Mouse (Mus musculus): ENCODE results near the gene Gdpgp1.

Gene Gdpgp1

DNA sequence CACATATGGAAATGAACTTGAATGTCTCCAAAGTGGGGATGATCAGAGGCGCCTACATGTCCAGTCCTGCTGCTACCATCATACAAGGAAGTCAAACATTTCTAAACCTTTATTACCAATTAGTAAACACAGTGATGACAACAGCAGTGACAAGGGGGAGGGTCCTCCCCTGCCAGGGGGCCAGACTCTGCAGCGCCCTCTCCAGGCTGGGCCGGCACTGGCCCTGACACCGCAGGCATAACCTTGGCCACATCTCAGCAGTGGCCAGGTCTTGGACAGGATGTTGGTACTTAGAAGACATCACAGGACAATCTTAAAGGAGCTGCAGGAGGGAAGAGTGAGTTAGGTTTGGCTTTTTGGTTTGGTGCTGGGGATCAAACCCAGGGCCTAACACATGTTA is 5.6 kb upstream of the Gdpgp1 start:
- no peak for DNase-seq

DNA sequence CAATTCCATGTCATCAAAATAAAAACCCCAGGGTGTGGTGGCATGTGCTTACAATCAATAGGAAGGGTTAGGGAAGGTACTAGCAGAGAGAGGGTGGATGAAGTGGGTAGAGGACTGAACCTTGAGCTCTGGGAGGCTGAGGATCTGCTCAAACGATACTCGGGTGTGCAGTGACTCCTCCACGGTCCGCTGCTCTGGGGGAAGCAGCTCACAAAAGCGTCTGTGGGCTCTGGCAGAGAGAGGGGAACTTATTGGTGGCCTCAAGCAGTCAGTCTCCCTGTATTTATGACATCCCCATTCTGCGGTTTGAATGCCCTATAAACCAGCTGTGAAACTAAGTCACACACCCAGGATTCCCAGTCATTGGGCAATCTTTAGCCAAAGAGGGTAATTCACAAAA is 2.5 kb upstream of the Gdpgp1 start:
- DNase-seq: no peak

DNA sequence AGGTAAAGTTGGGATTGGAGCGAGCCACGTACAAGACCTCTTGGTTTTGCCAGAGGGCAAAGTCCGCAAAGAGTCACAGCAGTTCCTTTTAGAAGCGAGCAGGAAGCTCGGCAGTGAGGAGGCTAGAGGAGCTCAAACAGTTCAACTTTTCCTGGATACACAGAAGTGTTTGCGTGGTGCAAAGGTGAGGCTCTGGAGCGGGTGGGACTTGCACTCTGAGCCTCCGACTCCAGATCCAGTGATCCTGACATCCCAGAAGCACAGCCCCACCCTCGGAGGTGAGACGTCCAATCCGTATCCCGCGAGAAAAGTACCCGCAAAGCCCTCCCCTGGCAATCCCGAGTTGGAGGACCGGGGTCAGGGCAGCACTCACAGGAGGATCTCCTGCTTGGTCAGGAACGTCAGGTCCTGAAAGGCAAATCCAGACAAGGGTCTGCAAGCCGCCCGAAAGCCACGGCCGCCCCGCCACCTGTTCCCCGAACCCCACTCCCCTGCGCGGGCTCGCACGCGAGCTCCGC is 635 bp upstream of the Gdpgp1 start:
- DNase-seq: no peak

DNA sequence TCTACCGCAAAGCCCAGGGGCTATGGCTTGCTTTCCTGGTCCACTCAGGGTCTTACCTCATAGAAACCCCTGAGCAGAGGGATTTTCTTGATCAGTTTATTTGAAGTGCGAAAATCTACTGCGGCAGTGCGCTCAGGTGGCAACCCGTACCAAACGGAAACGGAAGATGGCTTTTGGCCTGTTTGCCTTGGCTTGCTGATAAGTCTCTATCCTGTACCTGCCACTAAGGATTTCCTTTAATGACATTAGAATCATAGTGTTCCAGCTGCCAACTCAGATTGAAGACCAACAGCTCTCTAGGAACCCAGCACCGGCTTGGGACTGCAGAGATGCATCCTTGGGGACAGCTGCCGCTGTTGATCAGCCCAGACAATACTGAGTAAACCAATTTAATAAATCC is 1.1 kb downstream of the Gdpgp1 start:
- DNase-seq: no peak

DNA sequence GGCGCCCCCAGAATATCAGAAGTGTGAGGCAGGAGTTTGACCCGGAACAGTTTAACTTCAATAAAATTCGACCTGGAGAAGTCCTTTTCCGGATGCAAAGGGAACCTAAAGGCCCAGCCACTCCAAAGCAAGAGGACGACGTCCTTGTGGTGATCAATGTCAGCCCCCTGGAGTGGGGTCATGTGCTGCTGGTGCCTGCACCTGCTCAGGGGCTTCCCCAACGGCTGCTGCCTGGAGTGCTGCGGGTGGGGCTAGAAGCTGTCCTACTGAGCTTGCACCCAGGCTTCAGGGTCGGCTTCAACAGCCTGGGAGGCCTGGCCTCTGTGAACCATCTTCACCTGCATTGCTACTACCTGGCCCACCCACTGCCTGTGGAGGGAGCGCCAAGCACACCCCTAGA is 5.9 kb downstream of the Gdpgp1 start:
- DNase-seq: no peak

DNA sequence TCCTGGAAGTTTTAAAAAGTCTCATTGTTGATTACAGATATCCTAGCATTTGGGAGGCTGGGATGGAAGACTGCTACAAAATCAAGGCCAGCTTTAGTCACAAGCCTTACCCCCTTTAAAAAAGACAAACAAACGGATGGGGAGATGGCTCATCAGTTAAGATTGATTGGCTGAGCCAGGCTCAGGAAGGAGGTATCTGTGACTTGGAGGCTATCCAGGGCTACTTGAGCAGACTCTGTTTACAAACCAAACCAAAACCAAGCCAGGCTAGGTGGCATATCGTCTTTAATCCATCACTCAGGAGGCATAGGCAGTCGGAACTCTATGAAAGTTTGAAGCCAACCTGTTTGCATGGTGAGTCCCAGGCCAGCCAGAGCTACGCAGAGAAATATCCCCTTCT is 9.0 kb downstream of the Gdpgp1 start:
- no peak for DNase-seq

DNA sequence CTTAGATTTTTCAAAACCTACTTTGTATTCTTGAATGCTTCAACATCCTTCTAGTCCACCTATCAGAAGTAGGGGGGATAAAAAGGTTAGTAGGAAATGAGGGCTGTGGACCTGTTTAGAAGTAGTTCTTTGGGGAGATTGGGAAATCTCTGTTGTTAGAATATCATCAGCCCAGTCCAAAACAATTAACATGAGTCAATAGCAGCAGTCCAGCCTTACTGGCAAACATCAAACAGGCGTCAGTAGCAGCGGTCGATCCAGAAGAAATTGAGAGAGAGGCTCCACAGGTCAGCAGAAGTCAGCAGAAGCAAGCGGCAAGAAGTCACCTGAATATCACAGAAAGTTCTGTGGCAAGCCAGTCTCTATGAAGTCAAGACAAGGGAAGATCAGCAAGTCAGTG is 12.2 kb downstream of the Gdpgp1 start:
- DNase-seq: no peak

DNA sequence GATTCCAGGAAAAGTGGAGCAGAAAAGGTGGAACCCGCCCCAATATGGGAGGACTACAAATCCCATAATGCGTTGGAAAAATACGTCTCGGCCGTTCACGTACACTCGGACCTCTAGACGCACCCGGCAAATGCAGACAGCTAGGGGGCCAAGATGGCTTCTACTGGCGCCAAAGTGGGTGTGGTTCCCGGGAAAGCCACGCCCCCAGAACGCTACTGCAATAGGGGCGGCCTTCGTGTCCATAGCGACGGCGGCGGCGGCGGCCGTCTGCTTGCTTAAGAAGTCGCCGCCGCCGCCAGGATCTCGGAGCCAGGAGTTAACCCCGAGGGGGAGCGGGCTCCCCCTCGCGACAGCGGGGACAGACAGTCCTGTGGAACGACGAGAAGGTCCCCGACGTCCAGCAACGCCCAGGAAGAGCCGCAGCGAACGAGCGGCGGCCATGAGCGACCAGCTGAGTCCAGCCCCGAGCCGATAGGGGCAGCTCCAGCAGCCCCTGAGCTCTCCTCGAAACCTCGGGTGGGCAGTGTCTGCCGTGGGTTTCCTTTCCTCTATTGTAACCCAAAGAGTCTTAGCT is 13.6 kb downstream of the Gdpgp1 start, which contains the start of gene Ttll13:
Gene Ttll13 (plus strand): TSS at position 229 of the 574 bp plus-strand sequence.
- peak; percentile 94 for DNase-seq

DNA sequence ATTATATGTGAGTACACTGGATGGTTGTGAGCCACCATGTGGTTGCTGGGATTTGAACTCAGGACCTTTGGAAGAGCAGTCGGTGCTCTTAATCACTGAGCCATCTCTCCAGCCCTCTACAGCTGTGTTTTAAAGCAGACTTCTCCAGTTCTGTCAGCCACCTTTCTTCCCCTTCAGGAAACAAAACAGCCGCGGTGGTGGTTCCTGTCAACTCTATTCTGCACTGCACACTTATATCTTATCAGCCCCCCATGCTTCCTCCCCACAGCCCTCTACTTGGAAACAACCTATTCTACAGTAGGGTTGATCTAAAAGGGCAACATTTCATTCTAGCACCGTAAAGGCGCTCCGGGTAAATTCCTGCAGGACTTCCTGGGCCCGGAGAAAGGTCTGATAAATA is 14.2 kb downstream of the Gdpgp1 start:
- no peak for DNase-seq

DNA sequence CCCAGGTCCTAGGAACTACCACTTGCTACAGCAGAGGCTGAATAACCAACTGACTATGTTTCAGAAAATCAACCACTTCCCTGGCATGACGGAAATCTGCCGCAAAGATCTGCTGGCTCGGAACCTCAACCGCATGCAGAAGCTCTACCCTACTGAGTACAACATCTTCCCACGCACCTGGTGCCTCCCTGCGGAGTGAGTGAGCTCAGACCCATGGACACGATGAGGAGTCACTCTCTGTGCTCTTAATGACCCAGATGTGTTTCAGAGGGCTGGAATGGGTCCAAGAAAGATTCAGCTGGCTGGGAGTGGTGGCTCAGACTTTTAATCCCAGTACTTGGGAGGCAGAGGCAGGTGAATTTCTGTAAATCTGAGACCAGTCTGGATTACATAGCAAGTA is 19.8 kb downstream of the Gdpgp1 start:
- no peak for DNase-seq

DNA sequence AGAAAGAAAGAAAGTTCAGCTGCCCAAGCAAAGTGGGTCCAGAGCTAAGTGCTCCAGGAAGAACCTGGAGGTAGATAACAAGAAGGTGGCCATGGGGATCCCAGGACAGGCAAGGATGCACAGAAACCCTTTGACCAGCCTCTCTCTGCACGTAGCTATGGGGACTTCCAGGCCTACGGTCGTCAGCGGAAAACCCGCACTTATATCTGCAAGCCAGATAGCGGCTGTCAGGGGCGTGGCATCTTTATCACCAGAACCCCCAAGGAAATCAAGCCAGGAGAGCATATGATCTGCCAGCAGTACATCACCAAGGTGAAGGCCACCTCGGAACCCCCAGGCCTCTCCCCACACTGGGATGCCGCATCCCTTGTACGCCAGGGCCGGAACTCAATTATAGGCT is 20.2 kb downstream of the Gdpgp1 start:
- DNase-seq: no peak

DNA sequence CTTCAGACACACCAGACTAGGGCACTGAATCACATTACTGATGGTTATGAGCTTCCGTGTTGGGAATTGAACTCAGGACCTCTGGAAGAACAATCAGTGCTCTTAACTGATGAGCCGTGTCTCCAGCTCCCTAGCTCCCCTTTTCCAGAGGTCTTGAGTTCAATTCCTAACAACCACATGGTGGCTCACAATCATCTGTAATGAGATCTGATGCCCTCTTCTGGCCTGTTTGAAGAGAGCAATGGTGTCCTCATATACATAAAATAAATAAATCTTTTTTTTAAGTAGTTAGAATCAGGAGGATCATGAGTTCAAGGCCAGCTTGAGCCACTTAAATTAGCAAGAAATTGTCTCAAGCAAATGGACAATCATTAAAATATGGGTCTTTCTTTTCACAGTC is 23.3 kb downstream of the Gdpgp1 start:
- no peak for DNase-seq

DNA sequence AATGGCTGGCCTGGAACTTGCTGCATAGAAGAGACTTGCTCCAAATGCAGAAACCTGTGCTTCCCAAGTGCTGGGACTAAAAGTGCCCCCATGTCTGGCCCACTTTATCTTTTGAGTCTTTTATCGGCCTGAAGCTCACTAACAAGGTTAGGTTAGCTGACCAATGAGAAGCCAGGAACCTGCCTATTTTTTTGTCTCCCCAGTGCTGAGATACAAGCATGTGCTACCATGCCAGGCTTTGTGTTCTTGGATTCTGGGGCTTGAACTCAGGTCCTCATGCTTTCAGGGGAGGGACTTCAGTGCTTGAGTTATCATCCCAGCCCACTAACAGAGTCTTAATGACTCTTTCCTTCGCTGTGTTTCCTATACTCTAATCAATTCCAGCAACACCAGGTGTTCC is 25.0 kb downstream of the Gdpgp1 start:
- DNase-seq: no peak

DNA sequence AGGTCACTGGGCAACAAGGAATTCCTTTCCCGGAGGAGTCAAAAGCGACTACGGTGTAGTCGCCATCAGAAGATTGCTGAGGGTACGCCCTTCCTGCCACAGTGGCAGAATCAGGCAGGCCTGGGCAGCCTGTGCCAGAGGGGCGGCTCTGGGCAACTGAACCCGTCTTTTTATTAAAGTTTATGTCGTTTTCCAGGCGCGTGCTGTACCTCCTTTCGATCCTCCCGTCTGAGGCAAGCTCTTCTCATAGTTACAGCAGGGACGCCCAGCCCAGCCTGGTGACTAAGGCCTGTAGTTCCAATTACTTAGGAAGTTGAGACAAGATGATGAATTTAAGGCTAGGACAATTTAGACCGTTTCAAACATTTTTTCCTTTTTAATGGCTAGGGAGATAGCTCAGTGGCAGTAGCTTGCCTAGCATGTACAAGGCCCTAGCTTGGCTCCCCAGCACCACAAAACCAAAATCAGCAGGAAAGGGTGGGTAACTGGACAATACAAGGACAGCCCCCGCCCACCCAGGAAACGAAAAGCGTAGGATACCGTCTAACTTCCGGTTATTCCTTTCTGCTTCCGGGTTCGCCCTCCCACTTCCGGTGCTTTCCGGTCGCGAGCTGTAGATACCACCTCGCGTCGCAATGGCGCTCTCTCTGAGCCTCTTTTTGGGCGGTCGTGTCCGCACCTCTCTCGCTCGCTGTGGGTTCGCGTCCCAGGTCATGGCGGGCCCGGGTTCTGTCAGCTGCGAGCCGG is 28.1 kb downstream of the Gdpgp1 start, which contains the start of gene Ngrn:
Gene Ngrn (plus strand): TSS at position 591 of the 747 bp plus-strand sequence.
- peak; percentile 84 for DNase-seq

DNA sequence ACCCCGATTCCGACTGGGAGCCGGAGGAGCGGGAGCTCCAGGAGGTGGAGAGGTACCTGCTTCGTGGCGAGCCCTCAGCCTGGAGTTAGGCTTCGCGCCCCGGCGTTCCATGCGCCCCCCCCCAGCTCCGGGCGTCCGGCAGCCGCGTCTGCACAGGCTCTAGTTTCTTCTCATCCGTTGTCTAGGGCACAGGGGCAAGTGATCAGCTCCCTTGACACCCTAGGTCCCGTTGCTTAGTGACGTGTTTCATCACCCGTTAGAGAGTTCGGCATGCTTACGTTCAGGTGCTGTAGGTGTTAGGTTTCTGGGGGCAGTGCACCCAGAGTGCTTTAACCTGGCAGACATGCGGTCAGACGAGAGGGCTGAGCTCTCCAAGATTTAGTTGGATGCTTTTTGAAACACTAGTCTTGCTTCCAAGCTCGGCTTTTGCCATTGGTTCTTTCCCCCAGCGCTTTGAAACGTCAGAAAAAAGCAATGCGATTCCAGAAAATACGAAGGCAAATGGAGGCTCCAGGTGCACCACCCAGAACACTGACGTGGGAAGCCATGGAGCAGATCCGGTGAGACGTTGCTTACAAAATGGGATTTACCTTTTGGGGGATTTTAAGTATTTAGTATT is 28.8 kb downstream of the Gdpgp1 start:
- peak; percentile 10 for DNase-seq

DNA sequence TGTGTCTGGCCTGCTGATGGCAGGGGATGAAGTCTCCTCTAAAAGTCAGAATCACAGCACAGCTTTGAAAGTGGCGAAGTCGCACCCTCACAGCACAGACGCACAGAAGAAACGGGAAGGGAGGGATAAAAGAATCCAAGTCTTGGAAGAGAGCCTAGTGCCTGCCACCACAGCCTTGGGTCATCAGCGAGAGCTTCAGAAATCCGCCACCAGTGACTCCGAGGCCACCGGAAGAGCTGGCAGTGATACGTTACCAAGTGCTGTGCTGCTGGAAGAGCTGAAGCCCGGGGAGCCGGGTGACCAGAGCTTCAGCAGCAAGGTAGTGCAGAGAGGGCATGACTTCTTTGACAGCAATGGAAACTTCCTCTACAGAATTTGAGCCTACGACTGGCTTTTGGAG is 31.9 kb downstream of the Gdpgp1 start:
- no peak for DNase-seq

DNA sequence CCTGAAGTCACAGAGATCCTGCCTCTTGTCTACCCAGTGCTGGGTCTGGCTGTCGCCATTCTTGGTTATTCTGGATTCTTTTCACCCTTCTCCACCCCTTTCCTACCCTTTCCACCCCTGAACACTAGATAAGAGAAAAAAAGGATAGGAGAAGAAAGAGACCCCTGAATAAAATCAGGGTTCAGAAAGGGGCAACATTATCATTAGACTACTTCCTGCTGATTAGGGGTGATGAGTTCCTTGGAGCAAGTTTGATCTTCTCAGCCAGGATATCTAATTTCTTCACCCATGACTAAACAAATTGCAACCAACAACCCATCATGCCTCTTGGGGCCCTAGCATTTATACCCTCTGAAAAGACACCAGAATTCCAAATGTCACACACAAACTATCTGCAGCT is 35.1 kb downstream of the Gdpgp1 start:
- no peak for DNase-seq

DNA sequence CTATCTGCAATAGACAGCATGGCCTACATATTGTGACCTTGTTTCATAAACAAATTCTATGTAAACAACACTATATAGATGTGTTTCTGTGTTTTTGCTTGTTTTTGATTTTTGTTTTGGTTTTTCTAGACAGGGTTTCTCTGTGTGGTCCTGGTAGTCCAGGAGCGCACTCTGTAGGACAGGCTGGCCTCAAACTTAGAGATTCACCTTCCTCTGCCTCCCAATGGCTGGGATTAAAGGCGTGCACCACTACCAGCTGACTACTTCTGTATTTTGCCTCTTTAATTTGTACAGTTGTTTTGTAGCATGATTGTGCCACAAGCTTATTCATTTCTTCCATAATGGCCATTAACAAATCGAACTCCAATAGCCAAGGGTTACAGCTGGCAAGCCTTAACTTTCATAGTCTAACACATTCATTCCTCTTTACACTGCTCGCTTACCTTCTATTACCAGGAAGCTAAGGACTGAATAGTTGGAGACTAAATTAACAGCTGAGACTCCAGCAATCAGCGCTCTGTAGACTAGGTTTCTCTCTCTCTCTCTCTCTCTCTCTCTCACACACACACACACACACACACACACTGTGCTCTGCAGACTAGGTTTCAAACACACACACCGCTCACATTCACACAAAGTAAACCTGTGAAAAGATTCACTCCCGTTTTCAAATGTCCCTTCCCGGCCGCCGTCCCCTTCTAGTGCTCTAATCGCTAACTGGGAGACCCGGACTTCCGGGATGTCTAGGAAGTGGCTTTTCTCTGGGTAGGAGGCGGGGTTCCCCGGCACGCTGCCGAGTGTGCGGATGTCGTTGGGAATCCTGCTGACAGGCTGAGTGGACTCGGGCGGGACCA is 36.5 kb downstream of the Gdpgp1 start, which contains the start of gene Vps33b:
Gene Vps33b (plus strand): TSS at position 753 of the 854 bp plus-strand sequence.
- DNase-seq: peak; percentile 92

DNA sequence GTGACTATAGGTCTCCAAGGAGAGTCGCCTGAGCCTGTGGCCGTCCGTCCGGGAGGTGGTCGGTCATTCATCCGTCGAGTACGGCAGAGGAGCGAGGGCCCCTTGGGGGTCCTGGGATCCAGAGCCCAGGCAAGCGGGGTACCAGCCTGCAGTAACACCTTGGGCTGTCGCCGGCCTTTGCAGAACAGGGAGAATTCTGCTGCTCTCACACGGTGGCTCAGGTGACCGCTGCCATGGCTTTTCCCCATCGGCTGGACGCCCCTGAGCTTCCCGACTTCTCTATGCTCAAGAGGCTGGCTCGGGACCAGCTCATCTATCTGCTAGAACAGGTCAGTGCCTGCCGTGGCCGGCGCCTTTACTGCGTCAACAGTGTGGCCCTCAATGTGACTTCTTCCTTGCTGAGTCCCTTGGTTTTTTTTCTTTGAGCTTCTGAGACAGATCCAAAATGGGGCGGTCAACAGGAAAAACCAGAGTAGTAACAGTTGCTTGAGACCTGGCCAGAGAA is 37.1 kb downstream of the Gdpgp1 start:
- DNase-seq: no peak

DNA sequence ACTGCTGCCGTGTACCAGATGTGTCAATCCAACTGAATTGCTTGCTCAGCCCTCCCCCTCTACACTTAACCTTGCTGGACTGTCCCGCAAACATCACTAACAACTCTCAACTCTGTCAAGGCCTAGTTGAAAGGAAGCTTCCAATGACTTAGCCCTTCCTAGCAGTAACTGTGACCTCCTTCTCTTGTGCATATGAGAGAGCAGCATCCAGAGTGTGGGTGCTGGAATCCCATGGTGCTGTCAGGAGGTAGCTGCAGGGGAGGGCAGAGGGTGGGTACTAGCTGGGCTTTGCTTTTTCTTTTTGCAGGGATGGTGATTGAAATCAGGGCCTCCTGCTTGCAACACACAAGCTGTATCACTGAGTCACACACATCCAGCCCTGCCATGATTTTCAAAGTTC is 40.8 kb downstream of the Gdpgp1 start:
- DNase-seq: no peak

DNA sequence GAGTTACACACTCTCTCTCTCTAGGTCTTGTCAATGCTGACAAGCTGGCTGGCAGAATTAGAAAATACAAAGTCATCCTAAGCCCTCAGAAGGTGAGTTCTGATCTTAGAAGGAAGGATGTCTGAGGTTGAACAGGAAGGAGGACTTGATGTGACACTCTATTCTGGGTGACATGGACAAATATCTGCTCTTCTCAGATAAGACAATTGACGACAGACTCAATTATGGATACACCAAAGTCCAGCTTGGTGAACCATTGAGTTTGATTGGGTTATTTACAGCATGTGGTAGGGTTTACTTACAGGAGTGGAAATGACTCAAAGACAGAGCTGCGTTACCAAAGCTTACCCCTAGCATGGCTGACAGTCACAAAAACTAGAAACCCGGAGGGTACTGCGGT is 43.7 kb downstream of the Gdpgp1 start:
- DNase-seq: no peak

DNA sequence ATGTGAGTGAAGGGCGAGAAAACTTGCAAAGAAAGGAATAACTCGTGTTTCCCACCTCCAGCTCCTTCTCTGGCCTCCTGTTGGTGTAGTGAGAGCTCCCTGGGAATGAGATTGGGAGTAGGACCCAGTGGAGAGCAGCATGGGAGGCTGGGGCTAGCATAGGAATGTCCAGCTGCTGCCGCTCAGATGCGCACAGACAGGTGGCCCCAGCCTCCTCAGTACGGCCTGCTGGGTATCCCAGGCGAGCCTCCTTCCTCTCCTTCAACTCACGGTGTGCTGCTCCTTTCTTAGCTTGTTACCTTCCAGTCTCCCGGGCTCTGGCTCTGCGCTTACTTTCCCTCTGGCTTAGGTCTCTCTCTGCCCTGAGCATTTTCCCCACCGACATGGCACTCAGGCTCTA is 47.4 kb downstream of the Gdpgp1 start:
- no peak for DNase-seq

DNA sequence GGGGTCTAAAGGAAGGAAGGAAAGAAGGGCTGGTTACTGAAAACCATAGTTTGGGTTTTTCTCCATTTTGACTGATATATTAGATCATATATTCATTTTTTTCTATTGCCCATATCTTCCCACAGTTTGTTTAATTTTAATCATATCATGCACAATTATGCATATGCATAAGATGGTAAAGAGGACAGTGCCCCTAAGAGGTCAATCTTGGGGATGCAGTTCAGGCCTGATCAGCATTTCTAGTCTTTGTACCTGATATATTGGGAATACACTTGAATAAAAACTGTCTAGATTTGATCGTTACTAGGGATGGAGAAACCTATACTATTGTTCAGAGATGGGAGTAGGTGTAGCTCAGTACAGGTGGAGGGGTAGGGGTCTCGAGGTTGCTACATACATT is 48.3 kb downstream of the Gdpgp1 start:
- no peak for DNase-seq
